Mouse (Mus musculus): ENCODE measurements around the gene Ovol1.

Gene Ovol1

DNA sequence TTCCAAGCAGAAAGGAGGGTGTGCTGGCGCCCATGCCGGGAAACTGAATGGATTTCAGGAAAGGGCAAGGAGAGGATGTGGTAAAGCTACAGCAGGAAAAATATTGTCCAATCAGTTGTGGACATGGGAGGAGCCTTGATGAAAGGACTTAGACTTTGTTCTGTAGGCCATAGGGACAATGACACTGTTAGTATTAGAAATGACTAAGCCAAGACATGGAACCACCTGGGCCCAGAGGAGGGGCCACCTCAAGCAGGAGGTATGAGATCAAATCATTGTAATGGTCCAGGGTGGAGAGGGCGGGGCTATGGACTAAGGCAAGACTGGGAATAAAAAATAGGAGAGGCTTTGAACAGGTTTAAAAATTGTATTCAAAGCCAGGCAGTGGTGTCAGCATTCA lies 41.7 kb downstream of the Ovol1 start:
- no peak for DNase-seq (ENCODE audit: low spot score)

DNA sequence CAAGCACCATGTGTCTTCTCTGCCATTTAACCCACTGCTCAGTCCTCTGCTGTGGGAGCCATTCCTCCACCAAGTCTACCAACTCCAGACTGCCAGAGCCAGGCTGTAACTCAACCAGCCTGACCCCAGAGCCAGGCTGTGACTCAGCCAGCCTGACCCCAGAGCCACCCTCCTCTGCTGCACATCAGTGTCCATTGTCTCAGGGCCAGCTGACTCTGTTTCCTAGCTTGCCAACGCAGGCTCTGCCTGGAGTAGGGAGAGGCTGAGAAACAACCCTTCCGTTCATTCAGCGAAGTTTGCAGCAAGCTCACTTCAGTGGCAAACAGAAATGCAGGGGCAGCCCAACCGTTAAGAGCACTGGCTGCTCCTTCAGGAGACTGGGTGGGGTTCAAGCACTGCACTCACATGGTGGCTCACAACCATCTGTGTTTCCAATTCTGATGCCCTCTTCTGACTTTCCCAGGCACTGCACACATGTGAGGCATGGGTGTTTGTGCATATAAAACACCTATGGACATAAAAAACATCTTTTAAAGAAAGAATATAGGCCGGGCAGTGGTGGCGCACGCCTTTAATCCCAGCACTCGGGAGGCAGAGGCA lies 43.4 kb downstream of the Ovol1 start:
- no peak for DNase-seq (ENCODE audit: low spot score)

DNA sequence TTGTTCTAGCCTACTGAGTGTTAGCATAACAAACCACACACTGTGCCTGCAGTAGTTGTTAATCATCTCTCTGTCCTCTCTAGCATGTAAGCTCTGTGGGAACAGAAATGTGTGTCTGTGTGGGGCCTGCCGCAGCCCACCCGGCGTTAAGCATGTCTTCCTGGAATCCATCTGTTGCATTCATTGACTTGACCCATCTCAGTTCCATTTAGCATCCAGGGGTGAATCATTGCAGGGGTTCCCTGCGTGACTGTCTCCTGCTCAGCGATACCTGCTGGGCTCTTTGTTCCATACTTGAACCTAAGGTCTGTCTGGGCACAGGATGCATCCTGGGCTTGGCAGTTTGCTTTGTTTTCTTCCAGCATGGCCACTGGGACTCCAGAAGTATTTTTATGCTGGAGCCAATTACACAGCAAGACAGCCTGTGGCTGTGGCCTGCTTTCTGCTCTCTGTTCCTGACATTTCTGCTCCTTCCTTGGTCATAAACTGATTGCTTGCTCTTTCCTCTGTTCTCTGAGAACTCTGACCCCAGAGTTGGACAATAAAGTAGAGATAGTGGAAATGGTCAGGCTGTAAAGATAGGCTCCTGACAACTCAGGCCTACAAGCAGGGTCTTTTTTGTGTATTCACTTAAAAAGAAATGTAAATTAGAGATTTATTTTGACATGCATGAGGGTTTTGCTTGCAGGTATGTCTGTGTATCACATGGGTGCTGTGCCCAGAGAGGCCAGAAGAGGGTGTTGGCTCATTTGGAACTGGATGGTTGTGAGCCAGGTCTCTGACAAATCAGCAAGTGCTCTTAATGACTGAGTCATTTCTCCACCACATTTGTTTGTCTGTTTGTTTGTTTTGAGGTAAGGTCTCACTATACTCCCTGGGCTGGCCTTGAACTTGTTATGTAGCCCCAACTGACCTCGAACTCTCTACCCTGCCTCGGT lies 44.3 kb downstream of the Ovol1 start:
- no peak for DNase-seq (ENCODE audit: low spot score)

DNA sequence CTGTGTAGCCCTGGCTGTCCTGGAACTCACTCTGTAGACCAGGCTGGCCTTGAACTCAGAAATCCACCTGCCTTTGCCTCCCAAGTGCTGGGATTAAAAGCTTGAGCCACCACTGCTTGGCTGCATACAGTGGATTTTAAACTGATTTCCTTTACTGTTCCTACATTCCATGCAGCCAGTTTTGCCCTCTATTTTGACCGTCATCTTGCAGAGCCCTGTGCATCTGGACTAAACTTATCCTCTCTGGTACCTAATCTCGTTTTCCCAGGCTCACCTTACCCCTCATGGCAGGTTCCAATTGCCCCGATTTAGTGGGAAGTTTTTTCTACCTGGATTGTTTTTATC lies 47.5 kb downstream of the Ovol1 start:
- no peak for DNase-seq (ENCODE audit: low spot score)

DNA sequence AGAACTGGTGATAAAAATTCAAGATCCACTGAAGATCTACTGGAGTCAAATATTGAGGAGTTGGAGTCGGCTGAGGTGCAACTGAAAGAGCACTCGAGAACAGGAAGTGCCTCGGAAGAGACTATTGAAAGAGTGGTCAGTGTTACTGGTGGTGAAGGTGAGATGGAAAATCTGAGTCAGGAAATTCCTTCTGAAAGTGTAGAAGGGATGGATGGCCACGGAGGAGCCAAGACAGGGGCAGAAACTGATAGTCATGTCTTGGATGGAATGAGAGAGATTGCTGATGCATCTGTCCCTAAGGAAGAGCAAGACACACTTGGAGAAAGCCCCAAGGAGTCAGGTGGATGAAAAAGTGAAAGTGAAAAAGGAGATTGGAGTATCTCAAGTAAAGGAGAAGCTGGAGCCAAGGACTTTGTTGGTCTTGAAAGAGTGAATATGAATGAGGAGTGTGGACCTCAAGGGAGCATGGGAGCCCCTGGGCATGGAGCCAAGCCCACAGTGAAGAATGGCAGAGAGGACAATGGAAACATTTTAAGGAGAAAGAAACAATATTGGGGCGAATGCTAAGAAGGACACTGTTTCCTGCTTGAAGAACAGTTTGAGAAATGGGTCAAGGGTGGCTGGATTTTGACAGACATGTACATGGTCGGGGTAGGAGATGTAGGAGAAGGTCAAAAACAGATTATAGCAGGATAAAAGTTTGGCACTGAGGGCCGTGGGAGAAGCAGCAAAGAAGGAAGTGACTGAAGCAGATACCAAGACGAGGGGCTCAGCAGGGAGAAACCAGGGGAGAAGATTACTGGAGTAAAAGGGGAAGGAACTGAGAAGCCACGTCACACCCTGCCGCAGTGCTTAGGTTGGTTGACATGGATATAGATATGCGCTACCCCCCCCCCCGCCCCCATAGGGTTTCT lies 48.1 kb downstream of the Ovol1 start:
- no peak for DNase-seq (ENCODE audit: low spot score)

DNA sequence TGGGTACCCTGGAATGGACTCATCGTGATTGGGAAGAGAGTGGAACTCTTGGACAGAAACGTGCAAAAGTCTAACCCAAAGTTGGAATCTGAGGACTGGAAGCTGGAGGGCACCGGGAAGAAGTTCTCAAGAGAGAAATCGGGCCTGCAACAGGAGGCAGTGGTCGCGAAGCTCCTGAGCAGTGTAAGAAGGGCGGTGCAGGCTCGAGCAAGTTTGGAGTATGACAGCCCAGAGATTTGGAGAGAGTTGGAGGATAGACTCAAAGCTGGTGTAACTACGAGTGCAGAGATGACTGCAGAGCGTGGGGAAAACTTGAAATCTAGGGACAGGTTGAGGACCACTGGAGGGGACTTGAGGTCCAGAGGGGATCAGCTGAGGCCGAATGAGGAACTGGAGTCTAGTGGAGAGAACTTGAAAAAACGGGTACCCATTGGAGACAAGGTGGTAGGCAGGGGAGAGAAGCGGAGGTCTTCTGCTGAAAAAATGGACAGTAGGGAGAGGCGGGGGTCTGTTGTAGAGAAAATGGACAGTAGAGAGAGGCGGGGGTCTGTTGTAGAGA lies 49.3 kb downstream of the Ovol1 start:
- DNase-seq (ENCODE audit: low spot score) = no peak

DNA sequence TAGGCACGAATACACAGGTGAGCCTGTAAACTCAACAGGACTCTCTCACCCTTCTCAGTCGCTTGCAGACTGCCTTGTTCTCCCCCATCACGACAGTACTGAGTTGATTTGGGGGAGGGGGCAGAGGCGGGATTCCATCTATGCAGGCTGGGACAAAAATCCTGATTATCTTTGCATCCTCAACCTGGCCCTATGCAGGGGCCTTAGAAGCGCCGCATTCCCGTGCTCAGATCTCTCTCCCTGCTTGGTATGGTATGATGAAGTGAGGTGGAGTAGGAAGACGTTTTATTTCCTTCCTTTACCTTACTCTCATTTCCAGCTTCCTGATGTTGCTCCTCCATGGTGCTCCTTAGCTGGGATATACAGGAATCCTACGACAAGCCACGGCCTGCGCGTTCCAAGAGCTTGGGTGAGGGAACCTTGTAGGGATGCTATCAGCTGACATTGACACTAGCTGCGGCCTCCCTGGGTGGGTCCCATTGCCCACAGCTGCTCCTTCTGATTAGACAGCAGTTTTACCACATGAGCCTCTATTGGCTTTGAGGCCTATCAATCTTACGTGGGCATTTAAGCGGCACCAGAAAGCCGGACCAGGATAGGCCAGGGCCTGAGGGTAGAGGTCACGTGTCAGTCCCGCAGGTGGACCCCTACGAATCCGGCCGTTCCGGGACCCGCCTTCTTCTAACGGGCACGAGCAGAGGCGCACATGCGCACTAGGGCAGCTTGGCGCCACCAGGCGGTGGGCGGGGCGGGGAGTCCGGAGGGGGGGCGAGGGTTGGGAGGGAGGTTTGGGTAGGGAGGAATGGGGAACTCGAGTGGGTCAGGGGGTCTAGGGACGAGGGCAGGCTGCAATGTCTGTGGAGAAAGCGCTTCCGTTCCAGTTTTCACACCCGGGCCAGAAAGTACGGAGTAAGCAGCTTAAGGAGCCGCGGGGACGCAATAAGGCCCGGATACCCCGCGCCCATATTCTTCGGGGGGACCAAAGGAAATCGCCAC lies 50.1 kb downstream of the Ovol1 start, which contains the start of gene Snx32:
Snx32 (minus strand) TSS at position 508 of the 996 bp plus-strand sequence.
- peak; percentile 99 for DNase-seq (ENCODE audit: low spot score)

DNA sequence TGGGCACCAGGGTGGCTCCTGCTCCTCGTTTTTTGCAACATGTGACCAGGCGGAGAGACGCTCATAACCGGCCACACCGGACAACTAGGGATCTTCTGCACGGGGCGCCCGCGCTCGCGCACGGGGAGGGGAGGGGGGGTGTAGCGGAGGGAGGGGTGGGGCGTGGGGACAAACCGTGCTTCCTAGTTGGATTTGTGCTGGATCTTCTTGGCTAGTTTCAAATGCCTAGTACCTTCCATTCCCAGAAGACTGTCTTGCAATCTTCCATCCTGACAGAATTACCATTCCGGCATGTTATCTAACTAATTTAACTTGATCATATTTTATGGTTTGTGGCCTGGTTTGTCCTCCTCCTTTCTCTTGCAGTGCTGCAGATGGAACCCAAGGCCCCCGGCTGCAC lies 56.8 kb downstream of the Ovol1 start, which contains the start of gene 1700020D05Rik:
1700020D05Rik (minus strand) TSS at position 101 of the 400 bp plus-strand sequence.
- no peak for DNase-seq (ENCODE audit: low spot score)

DNA sequence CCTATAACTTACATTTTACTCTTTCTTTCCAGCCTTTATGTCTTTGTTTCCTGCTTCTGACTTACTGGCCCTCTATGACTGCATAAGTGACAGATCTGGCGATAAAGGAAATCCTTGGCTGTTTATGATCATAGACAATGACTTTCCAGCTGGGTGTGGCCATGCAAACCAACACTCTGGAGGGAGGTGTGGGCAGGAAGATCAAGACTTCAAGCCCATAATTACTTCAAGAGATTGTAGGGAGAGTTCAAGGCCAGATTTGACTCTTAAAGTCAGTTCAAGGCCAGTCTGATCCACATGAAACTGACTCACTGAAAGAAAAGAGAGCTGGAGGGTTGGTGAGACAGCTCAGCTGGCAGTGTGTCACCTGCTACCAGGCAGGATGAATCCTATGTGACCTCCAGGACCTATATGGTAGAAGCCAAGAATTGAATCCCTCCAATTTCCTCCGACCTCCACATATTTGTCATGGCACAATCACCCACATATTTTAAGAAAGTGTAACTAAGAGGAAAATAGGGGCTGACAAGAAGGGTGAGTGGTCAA lies 60.0 kb downstream of the Ovol1 start:
- no peak for DNase-seq (ENCODE audit: low spot score)

All from left cerebral cortex, adult 11 months (tissue).